Mouse (Mus musculus) lung, postnatal 0 days (tissue): Measurements from ENCODE around the gene Col6a2.

Experiments
- CTCF ChIP-seq: IDR thresholded peaks from 2 replicates; pipeline ENCODE4 v1.5.1; 2016; ENCODE audit warnings: antibody characterized with exemption, mild to moderate bottlenecking
- EP300 ChIP-seq: IDR thresholded peaks from 2 replicates; pipeline ENCODE4 v1.6.1; 2016; ENCODE audit warnings: antibody characterized with exemption, mild to moderate bottlenecking, control low read depth

DNA sequence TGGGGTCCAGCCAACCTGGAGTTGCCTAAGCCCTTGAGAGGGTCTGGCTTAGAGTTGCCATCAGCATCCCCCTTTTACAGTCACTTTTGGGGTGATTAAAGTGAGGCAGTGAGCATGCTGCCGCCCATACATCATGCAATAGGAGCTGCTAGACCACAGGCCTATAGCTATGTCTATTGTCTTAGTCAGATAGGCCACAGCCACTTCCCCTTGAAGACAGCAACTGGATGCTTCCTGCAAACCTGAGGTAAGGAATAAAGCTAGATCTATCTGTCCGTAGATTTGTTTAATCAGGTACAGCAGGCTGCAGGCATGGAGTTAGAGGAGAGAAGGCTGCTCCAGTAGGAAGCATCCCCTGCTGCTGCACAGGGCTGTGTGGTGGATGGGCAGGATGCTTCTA is 52.4 kb downstream of the Col6a2 start:
- TF ChIP-seq CTCF (no peak), EP300 (no peak)
